Mouse (Mus musculus) right cerebral cortex, adult 2 months (tissue): ENCODE data around the gene Kctd7.
A peak's percentile ranks its signal among the peaks of the same experiment; 100 is the strongest.

Experiments used
- DNase-seq, 2 experiments: peaks; one replicate each; pipeline ENCODE4 v3.0.0; 2021 to 2022; ENCODE audit warnings: low spot score in 2 of 2

The Kctd7 gene

GRCm38 (mm10) chr5:130144334-130145312 lies at the start of gene Kctd7:
TSS of gene Kctd7 (plus strand) at chr5:130144861.
- peak; percentile 98 for DNase-seq

- no peak for DNase-seq
Observed at GRCm38 (mm10) chr5:130096754-130097153, 47.9 kb upstream of the Kctd7 start.

GRCm38 (mm10) chr5:130097837-130098236 lies 46.8 kb upstream of the Kctd7 start:
- DNase-seq: no peak

GRCm38 (mm10) chr5:130101724-130102123 lies 42.9 kb upstream of the Kctd7 start:
- no peak for DNase-seq

- no peak for DNase-seq
Observed at GRCm38 (mm10) chr5:130109348-130109747, 35.3 kb upstream of the Kctd7 start.

- DNase-seq: no peak
Observed at GRCm38 (mm10) chr5:130110632-130111464, 33.8 kb upstream of the Kctd7 start.

- DNase-seq: no peak
Observed at GRCm38 (mm10) chr5:130112653-130113052, 32.0 kb upstream of the Kctd7 start.

- DNase-seq: no peak
Observed at GRCm38 (mm10) chr5:130116116-130116515, 28.5 kb upstream of the Kctd7 start.

GRCm38 (mm10) chr5:130116857-130117256 lies 27.8 kb upstream of the Kctd7 start:
- DNase-seq: peak in 1 of 2 experiments; percentile 37

GRCm38 (mm10) chr5:130117932-130118331 lies 26.7 kb upstream of the Kctd7 start:
- DNase-seq: no peak

GRCm38 (mm10) chr5:130119236-130119635 lies 25.4 kb upstream of the Kctd7 start:
- DNase-seq: no peak

GRCm38 (mm10) chr5:130120070-130120736 lies 24.5 kb upstream of the Kctd7 start:
- no peak for DNase-seq

- DNase-seq: no peak
Observed at GRCm38 (mm10) chr5:130120904-130121303, 23.8 kb upstream of the Kctd7 start.

GRCm38 (mm10) chr5:130122355-130122754 lies 22.3 kb upstream of the Kctd7 start:
- DNase-seq: no peak

GRCm38 (mm10) chr5:130124271-130124670 lies 20.4 kb upstream of the Kctd7 start:
- no peak for DNase-seq

GRCm38 (mm10) chr5:130128686-130129523 lies 15.8 kb upstream of the Kctd7 start:
- no peak for DNase-seq

GRCm38 (mm10) chr5:130129524-130129793 lies 15.2 kb upstream of the Kctd7 start:
- DNase-seq: peak in 1 of 2 experiments; percentile 40

GRCm38 (mm10) chr5:130136597-130136996 lies 8.1 kb upstream of the Kctd7 start:
- no peak for DNase-seq

GRCm38 (mm10) chr5:130139393-130139792 lies 5.3 kb upstream of the Kctd7 start:
- DNase-seq: peak; percentile 87 to 89

- no peak for DNase-seq
Observed at GRCm38 (mm10) chr5:130141138-130141537, 3.5 kb upstream of the Kctd7 start.

GRCm38 (mm10) chr5:130142041-130142440 lies 2.6 kb upstream of the Kctd7 start:
- no peak for DNase-seq
